Mouse (Mus musculus) lung, adult 2 months (tissue): ENCODE measurements around the gene Rpl9-ps6. TPM values are rescaled to one million over a fixed set of nuclear protein-coding genes. Genes with fewer than 3 reads are reported as not detected.
"Not testable (repeated sequence)": the region's sequence is repeated elsewhere in the genome, so short reads cannot be mapped to it uniquely, and the experiment has no call there.

Experiments
- DNase-seq: peaks from one replicate; pipeline ENCODE4 v3.0.0; 2022
- H3K4me1 ChIP-seq: fragments of 200-500 bp; 2 replicates; pipeline ENCODE4 v1.6.1; 2011; ENCODE audit warnings: low read length; ENCODE audit not compliant: control insufficient read depth, insufficient read depth
- H3K4me3 ChIP-seq: fragments of 200-500 bp; replicated peaks from 2 replicates; pipeline ENCODE3; 2011; ENCODE audit warnings: low read depth, mild to moderate bottlenecking, control low read depth, low read length; ENCODE audit errors: extremely low read depth
- CTCF ChIP-seq: fragments of 200-500 bp; IDR thresholded peaks from 2 replicates; pipeline ENCODE4 v1.5.1; 2011; ENCODE audit warnings: mild to moderate bottlenecking, low read length, control low read depth; ENCODE audit not compliant: insufficient read depth
- POLR2A ChIP-seq: fragments of 200-500 bp; IDR thresholded peaks from 2 replicates; pipeline ENCODE4 v1.6.1; 2011; ENCODE audit warnings: low read depth, mild to moderate bottlenecking, control low read depth, low read length, borderline replicate concordance; ENCODE audit errors: extremely low read depth
- WGBS: fragments of 180-500 bp; shearing (Covaris S2); methylation state at CpG from one replicate; pipeline ENCODE4 v1.1.7; 2018; 5-methylcytosine and 5-hydroxymethylcytosine counted together
- polyA plus RNA-seq: library from polyadenylated mRNA; depleted of rRNA; stranded (reverse); fragments of >200 nt; gene quantifications from 2 replicates; pipeline ENCODE4 v1.2.3, GENCODE M21; 2012

Rpl9-ps6 gene
- polyA plus RNA-seq, 1 experiment = 7.2 TPM

- WGBS = 91% methylated on average over 5 of the region's 5 CpGs
- no peak overlapping the region for H3K4me3 ChIP-seq
Observed at GRCm38 (mm10) chr19:32467325-32467724, 947 bp upstream of the Rpl9-ps6 start.

GRCm38 (mm10) chr19:32465228-32465627 is 1.1 kb downstream of the Rpl9-ps6 start:
- WGBS = 75% methylated on average over 4 of the region's 4 CpGs
- H3K4me3 ChIP-seq = no peak overlapping the region
- TF ChIP-seq CTCF = no peak
- no peak for TF ChIP-seq POLR2A
- no peaks in the 10 kb centered on the region; the same call in 1 of the 2 replicates for H3K4me1 ChIP-seq
- DNase-seq = no peak

More at GRCm38 (mm10) chr19:32467325-32467724, 947 bp upstream of the Rpl9-ps6 start:
- no peaks in the 10 kb centered on the region; the same call in 1 of the 2 replicates for H3K4me1 ChIP-seq
- DNase-seq = no peak
- TF ChIP-seq CTCF = no peak
- no peak for TF ChIP-seq POLR2A

GRCm38 (mm10) chr19:32463037-32463436 is 3.3 kb downstream of the Rpl9-ps6 start:
- no peaks in the 10 kb centered on the region for H3K4me1 ChIP-seq
- no peak overlapping the region for H3K4me3 ChIP-seq
- 95% methylated on average over 6 of the region's 6 CpGs for WGBS
- DNase-seq = no peak
- TF ChIP-seq CTCF = no peak
- no peak for TF ChIP-seq POLR2A

GRCm38 (mm10) chr19:32457631-32458030 is 8.7 kb downstream of the Rpl9-ps6 start:
- H3K4me1 ChIP-seq, DNase-seq, H3K4me3 ChIP-seq: not testable (repeated sequence)
- WGBS = 90% methylated on average over 8 of the region's 8 CpGs

GRCm38 (mm10) chr19:32456744-32457143 is 9.6 kb downstream of the Rpl9-ps6 start:
- Histone ChIP-seq H3K4me3 (no peak overlapping the region), H3K4me1 (no peaks in the 10 kb centered on the region; the same call in 1 of the 2 replicates)
- 66% methylated on average over 2 of the region's 2 CpGs for WGBS
- no peak for DNase-seq
- TF ChIP-seq POLR2A = no peak
- no peak for TF ChIP-seq CTCF

- 79% methylated on average over 4 of the region's 4 CpGs for WGBS
- TF ChIP-seq POLR2A = no peak
- no peak for TF ChIP-seq CTCF
- Histone ChIP-seq H3K4me1 (no peaks in the 10 kb centered on the region; the same call in 1 of the 2 replicates), H3K4me3 (no peak overlapping the region)
- no peak for DNase-seq
Observed at GRCm38 (mm10) chr19:32452231-32452630, 14.1 kb downstream of the Rpl9-ps6 start.

GRCm38 (mm10) chr19:32448931-32449330 is 17.4 kb downstream of the Rpl9-ps6 start:
- H3K4me3 ChIP-seq = no peak overlapping the region
- TF ChIP-seq CTCF (no peak), POLR2A (no peak)
- 97% methylated on average over 10 of the region's 10 CpGs for WGBS
- DNase-seq = no peak
- no peaks in the 10 kb centered on the region for H3K4me1 ChIP-seq

GRCm38 (mm10) chr19:32441568-32441967 is 24.8 kb downstream of the Rpl9-ps6 start:
- TF ChIP-seq POLR2A (no peak), CTCF (peak; percentile 24; the same call in 1 of the 2 replicates)
- peak; percentile 10 for DNase-seq
- Histone ChIP-seq H3K4me1 (no peaks in the 10 kb centered on the region), H3K4me3 (no peak overlapping the region)
- WGBS = 95% methylated on average over 11 of the region's 11 CpGs

- DNase-seq = no peak
- WGBS = 73% methylated on average over 2 of the region's 2 CpGs
- no peaks in the 10 kb centered on the region for H3K4me1 ChIP-seq
- TF ChIP-seq POLR2A (no peak), CTCF (no peak)
- H3K4me3 ChIP-seq = no peak overlapping the region
Observed at GRCm38 (mm10) chr19:32439356-32439755, 27.0 kb downstream of the Rpl9-ps6 start.

- H3K4me3 ChIP-seq = no peak overlapping the region
- H3K4me1 ChIP-seq = no peaks in the 10 kb centered on the region; the same call in 1 of the 2 replicates
- TF ChIP-seq POLR2A (no peak), CTCF (no peak)
- no peak for DNase-seq
- 81% methylated on average over 3 of the region's 3 CpGs for WGBS
Observed at GRCm38 (mm10) chr19:32425856-32426255, 40.5 kb downstream of the Rpl9-ps6 start.
